Mouse (Mus musculus) kidney, adult 11 months (tissue): ENCODE measurements at regions not wholly inside any gene's neighbourhood (a gene's known extent, or its start where the extent isn't known, plus 50 kb on each side); places are given as distances from the start of the nearest gene placed in this dataset.

Experiments used
- DNase-seq: peaks from one replicate; pipeline ENCODE4 v3.0.0; 2022

DNA sequence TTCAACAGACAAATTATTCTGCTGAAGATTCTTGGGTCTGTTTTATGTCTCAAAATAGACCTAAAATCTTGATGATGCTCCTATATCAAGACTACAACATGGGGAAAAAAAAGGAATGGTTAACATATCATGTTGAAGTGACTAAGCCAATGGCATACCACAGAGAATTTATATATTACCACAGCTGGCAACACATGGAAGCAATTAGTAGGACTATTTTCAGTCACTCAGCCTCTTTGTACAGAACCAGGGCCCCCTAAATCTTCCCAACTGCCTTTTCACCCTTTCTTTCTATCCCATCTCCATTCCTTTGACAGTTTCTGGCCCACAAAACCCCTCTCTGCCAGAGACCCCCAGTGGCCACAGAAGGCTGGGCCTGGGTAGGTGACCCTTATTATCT is 206.2 kb upstream of the Atp11b start:
- no peak for DNase-seq

- DNase-seq = no peak
Measured at GRCm38 (mm10) chr3:35551791-35552190, 202.1 kb upstream of the Atp11b start.

- DNase-seq = no peak
Measured at GRCm38 (mm10) chr3:35560425-35560824, 193.5 kb upstream of the Atp11b start.

DNA sequence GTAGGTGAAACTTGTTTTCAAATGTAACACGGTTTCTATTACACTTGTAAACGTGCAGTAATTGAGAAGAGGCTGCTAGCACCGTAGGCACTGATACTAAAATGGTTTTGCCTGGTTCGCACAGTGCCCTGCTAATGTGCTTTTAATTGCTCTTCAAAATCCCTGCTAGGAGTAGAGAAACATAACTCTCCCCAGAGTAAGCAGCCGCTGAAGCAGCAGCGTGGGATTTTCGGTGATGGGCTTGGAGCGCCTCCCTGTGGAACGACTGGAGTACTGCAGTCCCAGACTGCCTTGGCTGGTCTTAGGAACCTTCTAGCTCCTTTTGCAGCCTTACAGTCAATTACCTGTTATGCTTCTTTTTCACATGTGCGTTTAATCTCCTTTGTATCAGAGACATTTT is 179.5 kb upstream of the Atp11b start:
- no peak for DNase-seq
